Mouse (Mus musculus): ENCODE measurements around the gene Gart.

Gart gene

GRCm38 (mm10) chr16:91646681-91647419, at the start of gene Gart:
Gene Gart, minus strand, starts transcription at chr16:91646952.
- DNase-seq (ENCODE audit: low spot score): peak; percentile 87

- DNase-seq (ENCODE audit: low spot score): no peak
Observed at GRCm38 (mm10) chr16:91695108-91695755, 48.5 kb upstream of the Gart start.

GRCm38 (mm10) chr16:91694455-91695084, 47.8 kb upstream of the Gart start:
- peak; percentile 93 for DNase-seq (ENCODE audit: low spot score)

GRCm38 (mm10) chr16:91689791-91690190, 43.0 kb upstream of the Gart start:
- no peak for DNase-seq (ENCODE audit: low spot score)

- DNase-seq (ENCODE audit: low spot score): peak; percentile 94
Observed at GRCm38 (mm10) chr16:91688619-91689334, 42.0 kb upstream of the Gart start, which contains the start of gene Donson. Gene Donson, minus strand, starts transcription at chr16:91688770.

- DNase-seq (ENCODE audit: low spot score): peak; percentile 57
Observed at GRCm38 (mm10) chr16:91688023-91688618, 41.4 kb upstream of the Gart start.

GRCm38 (mm10) chr16:91686369-91686768, 39.6 kb upstream of the Gart start:
- no peak for DNase-seq (ENCODE audit: low spot score)

GRCm38 (mm10) chr16:91685526-91685925, 38.8 kb upstream of the Gart start:
- DNase-seq (ENCODE audit: low spot score): no peak

GRCm38 (mm10) chr16:91680656-91681055, 33.9 kb upstream of the Gart start:
- no peak for DNase-seq (ENCODE audit: low spot score)

- DNase-seq (ENCODE audit: low spot score): no peak
Observed at GRCm38 (mm10) chr16:91678147-91678911, 31.6 kb upstream of the Gart start.

GRCm38 (mm10) chr16:91674500-91674899, 27.7 kb upstream of the Gart start:
- no peak for DNase-seq (ENCODE audit: low spot score)

GRCm38 (mm10) chr16:91663795-91664194, 17.0 kb upstream of the Gart start:
- DNase-seq (ENCODE audit: low spot score): no peak

- DNase-seq (ENCODE audit: low spot score): no peak
Observed at GRCm38 (mm10) chr16:91662336-91662735, 15.6 kb upstream of the Gart start.

GRCm38 (mm10) chr16:91661397-91661796, 14.6 kb upstream of the Gart start:
- no peak for DNase-seq (ENCODE audit: low spot score)

GRCm38 (mm10) chr16:91659798-91660197, 13.0 kb upstream of the Gart start:
- DNase-seq (ENCODE audit: low spot score): no peak

- no peak for DNase-seq (ENCODE audit: low spot score)
Observed at GRCm38 (mm10) chr16:91658471-91658870, 11.7 kb upstream of the Gart start.

- DNase-seq (ENCODE audit: low spot score): no peak
Observed at GRCm38 (mm10) chr16:91657285-91657684, 10.5 kb upstream of the Gart start.

- DNase-seq (ENCODE audit: low spot score): no peak
Observed at GRCm38 (mm10) chr16:91655285-91655684, 8.5 kb upstream of the Gart start.

- no peak for DNase-seq (ENCODE audit: low spot score)
Observed at GRCm38 (mm10) chr16:91652191-91652590, 5.4 kb upstream of the Gart start.

GRCm38 (mm10) chr16:91649781-91650180, 3.0 kb upstream of the Gart start:
- DNase-seq (ENCODE audit: low spot score): no peak

- no peak for DNase-seq (ENCODE audit: low spot score)
Observed at GRCm38 (mm10) chr16:91649246-91649645, 2.5 kb upstream of the Gart start.

Measured in retina, embryonic 14.5 days (tissue).